17 mouse cellular contexts compared by ENCODE assay signal in genomic region chr3:153408361-153408760, GRCm38 (mm10).
"Had no signal": no experiment of that assay in that cellular context is flagged by ENCODE, and none has a peak within 500 bp of the region (broad histone marks: within the 10 kb centered on the region; RNA-seq: fewer than 3 reads in every experiment).

No protein-coding gene starts in this region.

- DNase-seq: left cerebral cortex, postnatal 4 days; liver; liver, embryonic 13.5 days; liver, postnatal 0 days; lung, adult 18-20 months; lung, adult 2 months; lung, embryonic 14.5 days; lung, postnatal 10 days; lung, postnatal 14 days; lung, postnatal 36 days; lung, postnatal 4 days; midbrain, embryonic 14.5 days had no signal

- ATAC-seq: liver, embryonic 12.5 days; liver, postnatal 0 days; lung, postnatal 0 days; midbrain, embryonic 13.5 days; midbrain, embryonic 15.5 days; midbrain, embryonic 16.5 days had no signal
